Comparison of ENCODE assay signal across 9 mouse cellular contexts in the genomic region with DNA sequence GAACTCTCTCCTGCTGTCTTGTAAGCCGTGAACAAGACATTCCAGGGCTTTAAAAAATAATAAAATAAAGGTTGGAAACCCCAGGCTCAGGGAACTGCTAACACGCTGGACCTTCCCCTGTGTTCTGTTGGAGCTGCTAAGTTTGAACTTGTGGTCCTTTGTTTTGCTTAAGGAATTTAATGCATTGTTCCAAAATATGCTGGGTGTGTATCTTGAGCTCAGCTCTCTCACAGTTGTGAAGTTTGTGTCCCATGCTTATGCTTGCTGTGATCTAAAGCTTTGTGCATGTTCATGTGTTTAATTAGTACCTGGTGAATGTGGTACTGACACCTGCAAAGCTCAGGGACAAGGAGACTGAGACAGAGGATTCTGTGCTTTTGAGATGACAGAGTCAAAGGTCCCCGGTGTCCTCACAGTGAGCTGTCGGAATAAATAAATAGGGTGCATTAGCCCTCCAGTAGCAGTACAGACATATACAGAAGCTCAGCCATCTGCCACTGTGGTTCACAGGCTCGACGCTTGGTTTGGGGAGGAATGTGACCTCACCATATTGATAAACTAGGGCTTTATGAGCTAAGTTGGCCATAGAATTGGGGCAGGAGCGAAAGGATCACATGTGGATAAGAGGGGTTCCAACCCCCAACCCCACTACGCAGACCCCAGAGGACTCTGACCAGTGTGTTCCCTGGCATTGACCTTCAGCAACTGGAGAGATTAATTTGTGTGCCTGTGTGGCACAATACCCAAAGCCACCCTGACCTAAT.
DNase-seq lines count a peak whose midpoint lies in the region; ATAC-seq and TF ChIP-seq lines count a peak whose summit lies in the region.
"Had no signal": no experiment of that assay in that cellular context is flagged by ENCODE, and none has a peak within 500 bp of the region (broad histone marks: within the 10 kb centered on the region; RNA-seq: fewer than 3 reads in every experiment).

No protein-coding gene starts in this region.

- peak; percentile 52 for ATAC-seq in hindbrain, embryonic 11.5 days (ENCODE audit: low FRiP score)
- peak; percentile 54 for ATAC-seq in midbrain, embryonic 13.5 days

- no peaks in the 10 kb centered on the region for H3K36me3 ChIP-seq in ES-Bruce4 (ENCODE audit: control insufficient read depth, insufficient read depth, low read length, poor library complexity, severe bottlenecking)
- H3K36me3 ChIP-seq in hindbrain, embryonic 11.5 days (ENCODE audit: control insufficient read depth, insufficient read depth, low read length) = no peaks in the 10 kb centered on the region
- H3K36me3 ChIP-seq in midbrain, embryonic 13.5 days = no peaks in the 10 kb centered on the region

- H3K4me3 ChIP-seq in ES-Bruce4 (ENCODE audit: low read depth, low read length) = no peak overlapping the region
- H3K4me3 ChIP-seq in hindbrain, embryonic 11.5 days (ENCODE audit: low read depth, low read length) = no peak overlapping the region
- H3K4me3 ChIP-seq in midbrain, embryonic 13.5 days (replicated peaks) = no peak overlapping the region

- 0 out of 2 replicates have a peak overlapping the region, but pooled peaks have one; percentile 28 for H3K4me2 ChIP-seq in hindbrain, embryonic 11.5 days (replicated peaks; ENCODE audit: low read depth, low read length)
- H3K4me2 ChIP-seq in midbrain, embryonic 13.5 days (replicated peaks) = peak overlapping the region; percentile 47

- no peak for TF ChIP-seq POLR2A in ES-Bruce4 (IDR thresholded peaks at IDR 0.05; ENCODE audit: insufficient read depth, low read length)

- H3K9ac ChIP-seq in ES-Bruce4 (ENCODE audit: low read depth, poor library complexity, severe bottlenecking) = peak overlapping the region; percentile 66
- 0 out of 2 replicates have a peak overlapping the region, but pooled peaks have one; percentile 31 for H3K9ac ChIP-seq in hindbrain, embryonic 11.5 days (ENCODE audit: low read depth, low read length)
- peak overlapping the region; percentile 40; the same call in 1 of the 2 replicates for H3K9ac ChIP-seq in midbrain, embryonic 13.5 days (replicated peaks)

- H3K27ac ChIP-seq in ES-Bruce4 (ENCODE audit: insufficient read depth, low read length) = peak overlapping the region; percentile 99
- H3K27ac ChIP-seq in hindbrain, embryonic 11.5 days (ENCODE audit: low read depth, low read length) = peak overlapping the region; percentile 67
- H3K27ac ChIP-seq in midbrain, embryonic 13.5 days = peak overlapping the region; percentile 84

- TF ChIP-seq CTCF in ES-Bruce4 (IDR thresholded peaks at IDR 0.05; ENCODE audit: low read depth, low read length) = no peak

- DNase-seq in Muller cell, postnatal 12 days (ENCODE audit: inconsistent ontology term) = peak; percentile 50
- peak; percentile 38 for DNase-seq in hindbrain, embryonic 11.5 days (ENCODE audit: low spot score)
- DNase-seq in natural killer cell, adult 2 months (ENCODE audit: low spot score in 2 of 2) = no peak
- DNase-seq in adipocyte (ENCODE audit: low spot score) = no peak
- DNase-seq in spleen, postnatal 14 days (ENCODE audit: low spot score in 2 of 2) = no peak
- DNase-seq: cerebellum, adult 18-20 months; gastrocnemius, postnatal 25 days had no signal

- H3K27me3 ChIP-seq in ES-Bruce4 (ENCODE audit: control insufficient read depth, insufficient read depth, low read length, poor library complexity, severe bottlenecking) = no peaks in the 10 kb centered on the region
- no peaks in the 10 kb centered on the region for H3K27me3 ChIP-seq in hindbrain, embryonic 11.5 days (ENCODE audit: control insufficient read depth, insufficient read depth, low read length)
- no peaks in the 10 kb centered on the region for H3K27me3 ChIP-seq in midbrain, embryonic 13.5 days

- H3K4me1 ChIP-seq in ES-Bruce4 (ENCODE audit: control insufficient read depth, insufficient read depth, low read length) = peaks cover 11% of the 10 kb centered on the region
- peaks cover 17% of the 10 kb centered on the region for H3K4me1 ChIP-seq in hindbrain, embryonic 11.5 days (replicated peaks; ENCODE audit: control insufficient read depth, insufficient read depth, low read length)
- H3K4me1 ChIP-seq in midbrain, embryonic 13.5 days (replicated peaks) = peaks cover 38% of the 10 kb centered on the region

- no peak for TF ChIP-seq EP300 in ES-Bruce4 (IDR thresholded peaks at IDR 0.05; ENCODE audit: insufficient read depth, low read depth, low read length)

- H3K9me3 ChIP-seq in ES-Bruce4 (replicated peaks; ENCODE audit: control insufficient read depth, insufficient read depth, low read length, poor library complexity, severe bottlenecking) = no peaks in the 10 kb centered on the region
- no peaks in the 10 kb centered on the region for H3K9me3 ChIP-seq in hindbrain, embryonic 11.5 days (ENCODE audit: control insufficient read depth, low read length)
- no peaks in the 10 kb centered on the region for H3K9me3 ChIP-seq in midbrain, embryonic 13.5 days

- 26% methylated on average over 8 of the region's 8 CpGs for WGBS in hindbrain, embryonic 11.5 days
- WGBS in midbrain, embryonic 13.5 days = 19% methylated on average over 8 of the region's 8 CpGs

Comparison
In these comparisons a context has a peak if more than half of its experiments do, and no peak if none do; other contexts are left out.
1. DNase-seq: peak in Muller cell, postnatal 12 days (single experiment) and hindbrain, embryonic 11.5 days (single experiment); none in natural killer cell, adult 2 months (0 of 2), adipocyte (single experiment) and spleen, postnatal 14 days (0 of 2).
2. Peak in every context shown above with its lines, with median percentiles within 50 percentile points of each other: H3K27ac ChIP-seq and H3K9ac ChIP-seq.